Mouse (Mus musculus): Measurements from ENCODE around the gene Kif13a. TPM values are rescaled to one million over a fixed set of nuclear protein-coding genes. Genes with fewer than 3 reads are reported as not detected.

Gene Kif13a
- polyA plus RNA-seq, 1 experiment from 2014 or later: 22.0 TPM

- Histone ChIP-seq H3K4me3 (no peak overlapping the region), H3K4me2 (replicated peaks) (no peak overlapping the region), H3K27ac (replicated peaks) (no peak overlapping the region), H3K9ac (replicated peaks) (no peak overlapping the region), H3K36me3 (peaks cover 69% of the 10 kb centered on the region), H3K4me1 (no peaks in the 10 kb centered on the region), H3K9me3 (no peaks in the 10 kb centered on the region), H3K27me3 (no peaks in the 10 kb centered on the region)
- ATAC-seq (ENCODE audit: low FRiP score, low read depth): no peak
- WGBS: 91% methylated on average over 8 of the region's 8 CpGs
Measured at GRCm38 (mm10) chr13:46788452-46788851, 141.2 kb downstream of the Kif13a start.

- Histone ChIP-seq H3K4me2 (replicated peaks) (no peak overlapping the region), H3K4me1 (no peaks in the 10 kb centered on the region), H3K4me3 (no peak overlapping the region), H3K36me3 (peaks cover 62% of the 10 kb centered on the region), H3K27ac (replicated peaks) (no peak overlapping the region), H3K27me3 (no peaks in the 10 kb centered on the region), H3K9ac (replicated peaks) (no peak overlapping the region), H3K9me3 (no peaks in the 10 kb centered on the region)
- WGBS: 92% methylated on average over 2 of the region's 2 CpGs
- ATAC-seq (ENCODE audit: low FRiP score, low read depth): no peak
Measured at GRCm38 (mm10) chr13:46786836-46787235, 142.8 kb downstream of the Kif13a start.

- H3K4me2 ChIP-seq (replicated peaks): no peak overlapping the region
- H3K4me1 ChIP-seq: no peaks in the 10 kb centered on the region
- no peak overlapping the region for H3K27ac ChIP-seq (replicated peaks)
- WGBS: 98% methylated on average over 10 of the region's 10 CpGs
- ATAC-seq (ENCODE audit: low FRiP score, low read depth): no peak
- no peak overlapping the region for H3K9ac ChIP-seq (replicated peaks)
- no peaks in the 10 kb centered on the region for H3K27me3 ChIP-seq
- H3K36me3 ChIP-seq: peaks cover 63% of the 10 kb centered on the region
- no peaks in the 10 kb centered on the region for H3K9me3 ChIP-seq
- no peak overlapping the region for H3K4me3 ChIP-seq
Measured at GRCm38 (mm10) chr13:46786064-46786561, 143.6 kb downstream of the Kif13a start.

GRCm38 (mm10) chr13:46780379-46780778 is 149.3 kb downstream of the Kif13a start:
- ATAC-seq (ENCODE audit: low FRiP score, low read depth): no peak
- Histone ChIP-seq H3K4me2 (replicated peaks) (no peak overlapping the region), H3K27me3 (no peaks in the 10 kb centered on the region), H3K36me3 (peaks cover 44% of the 10 kb centered on the region), H3K27ac (replicated peaks) (no peak overlapping the region), H3K9me3 (no peaks in the 10 kb centered on the region), H3K4me1 (no peaks in the 10 kb centered on the region), H3K9ac (replicated peaks) (no peak overlapping the region), H3K4me3 (no peak overlapping the region)
- WGBS: 93% methylated on average over 11 of the region's 11 CpGs

GRCm38 (mm10) chr13:46779831-46780230 is 149.8 kb downstream of the Kif13a start:
- Histone ChIP-seq H3K9ac (replicated peaks) (no peak overlapping the region), H3K4me2 (replicated peaks) (no peak overlapping the region), H3K9me3 (no peaks in the 10 kb centered on the region), H3K36me3 (peaks cover 45% of the 10 kb centered on the region), H3K27me3 (no peaks in the 10 kb centered on the region), H3K4me1 (no peaks in the 10 kb centered on the region), H3K27ac (replicated peaks) (no peak overlapping the region), H3K4me3 (no peak overlapping the region)
- 78% methylated on average over 10 of the region's 10 CpGs for WGBS
- no peak for ATAC-seq (ENCODE audit: low FRiP score, low read depth)

- no peak for ATAC-seq (ENCODE audit: low FRiP score, low read depth)
- no peaks in the 10 kb centered on the region for H3K9me3 ChIP-seq
- H3K27me3 ChIP-seq: no peaks in the 10 kb centered on the region
- H3K4me1 ChIP-seq: no peaks in the 10 kb centered on the region
- H3K4me2 ChIP-seq (replicated peaks): no peak overlapping the region
- H3K4me3 ChIP-seq: no peak overlapping the region
- WGBS: 91% methylated on average over 3 of the region's 3 CpGs
- peaks cover 46% of the 10 kb centered on the region for H3K36me3 ChIP-seq
- no peak overlapping the region for H3K9ac ChIP-seq (replicated peaks)
- H3K27ac ChIP-seq (replicated peaks): no peak overlapping the region
Measured at GRCm38 (mm10) chr13:46777461-46777860, 152.2 kb downstream of the Kif13a start.

- WGBS: 76% methylated on average over 14 of the region's 14 CpGs
- ATAC-seq (ENCODE audit: low FRiP score, low read depth): no peak
Measured at GRCm38 (mm10) chr13:46776636-46777305, 152.9 kb downstream of the Kif13a start.

GRCm38 (mm10) chr13:46774998-46775397 is 154.7 kb downstream of the Kif13a start:
- H3K4me2 ChIP-seq (replicated peaks): no peak overlapping the region
- ATAC-seq (ENCODE audit: low FRiP score, low read depth): no peak
- no peak overlapping the region for H3K9ac ChIP-seq (replicated peaks)
- WGBS: 94% methylated on average over 5 of the region's 5 CpGs
- no peak overlapping the region for H3K4me3 ChIP-seq
- no peaks in the 10 kb centered on the region for H3K4me1 ChIP-seq
- peaks cover 59% of the 10 kb centered on the region for H3K36me3 ChIP-seq
- no peaks in the 10 kb centered on the region for H3K9me3 ChIP-seq
- no peaks in the 10 kb centered on the region for H3K27me3 ChIP-seq
- H3K27ac ChIP-seq (replicated peaks): no peak overlapping the region

More at GRCm38 (mm10) chr13:46776636-46777305, 152.9 kb downstream of the Kif13a start:
- Histone ChIP-seq H3K4me1 (no peaks in the 10 kb centered on the region), H3K4me3 (no peak overlapping the region), H3K9me3 (no peaks in the 10 kb centered on the region), H3K36me3 (peaks cover 51% of the 10 kb centered on the region), H3K27me3 (no peaks in the 10 kb centered on the region), H3K27ac (replicated peaks) (no peak overlapping the region), H3K4me2 (replicated peaks) (no peak overlapping the region), H3K9ac (replicated peaks) (no peak overlapping the region)

GRCm38 (mm10) chr13:46772581-46772980 is 157.1 kb downstream of the Kif13a start:
- WGBS: 96% methylated on average over 13 of the region's 13 CpGs
- H3K4me1 ChIP-seq: no peaks in the 10 kb centered on the region
- no peak overlapping the region for H3K27ac ChIP-seq (replicated peaks)
- H3K4me2 ChIP-seq (replicated peaks): no peak overlapping the region
- H3K27me3 ChIP-seq: no peaks in the 10 kb centered on the region
- ATAC-seq (ENCODE audit: low FRiP score, low read depth): no peak
- H3K9ac ChIP-seq (replicated peaks): no peak overlapping the region
- no peaks in the 10 kb centered on the region for H3K9me3 ChIP-seq
- H3K4me3 ChIP-seq: no peak overlapping the region
- peaks cover 77% of the 10 kb centered on the region for H3K36me3 ChIP-seq

- Histone ChIP-seq H3K27me3 (no peaks in the 10 kb centered on the region), H3K4me1 (no peaks in the 10 kb centered on the region), H3K27ac (replicated peaks) (no peak overlapping the region), H3K9me3 (no peaks in the 10 kb centered on the region), H3K9ac (replicated peaks) (no peak overlapping the region), H3K4me2 (replicated peaks) (no peak overlapping the region), H3K36me3 (peaks cover 76% of the 10 kb centered on the region), H3K4me3 (no peak overlapping the region)
- ATAC-seq (ENCODE audit: low FRiP score, low read depth): no peak
- WGBS: 95% methylated on average over 2 of the region's 2 CpGs
Measured at GRCm38 (mm10) chr13:46765361-46765760, 164.3 kb downstream of the Kif13a start.

GRCm38 (mm10) chr13:46763210-46763609 is 166.5 kb downstream of the Kif13a start:
- peaks cover 8% of the 10 kb centered on the region; the same call in 1 of the 2 replicates for H3K4me1 ChIP-seq
- peaks cover 65% of the 10 kb centered on the region for H3K36me3 ChIP-seq
- 97% methylated on average over 9 of the region's 9 CpGs for WGBS
- no peak overlapping the region for H3K27ac ChIP-seq (replicated peaks)
- H3K9ac ChIP-seq (replicated peaks): no peak overlapping the region
- no peak overlapping the region for H3K4me2 ChIP-seq (replicated peaks)
- no peaks in the 10 kb centered on the region for H3K9me3 ChIP-seq
- H3K4me3 ChIP-seq: no peak overlapping the region
- H3K27me3 ChIP-seq: no peaks in the 10 kb centered on the region
- no peak for ATAC-seq (ENCODE audit: low FRiP score, low read depth)

GRCm38 (mm10) chr13:46760921-46761320 is 168.7 kb downstream of the Kif13a start:
- H3K9ac ChIP-seq (replicated peaks): no peak overlapping the region
- no peak overlapping the region for H3K4me2 ChIP-seq (replicated peaks)
- no peak for ATAC-seq (ENCODE audit: low FRiP score, low read depth)
- H3K36me3 ChIP-seq: peaks cover 52% of the 10 kb centered on the region
- H3K4me1 ChIP-seq: peaks cover 8% of the 10 kb centered on the region; the same call in 1 of the 2 replicates
- 60% methylated on average over 6 of the region's 6 CpGs for WGBS
- H3K4me3 ChIP-seq: no peak overlapping the region
- H3K27me3 ChIP-seq: no peaks in the 10 kb centered on the region
- no peak overlapping the region for H3K27ac ChIP-seq (replicated peaks)
- H3K9me3 ChIP-seq: no peaks in the 10 kb centered on the region

All from midbrain, embryonic 12.5 days (tissue).